Mouse (Mus musculus): ENCODE results near the gene Cyp3a13.

DNA sequence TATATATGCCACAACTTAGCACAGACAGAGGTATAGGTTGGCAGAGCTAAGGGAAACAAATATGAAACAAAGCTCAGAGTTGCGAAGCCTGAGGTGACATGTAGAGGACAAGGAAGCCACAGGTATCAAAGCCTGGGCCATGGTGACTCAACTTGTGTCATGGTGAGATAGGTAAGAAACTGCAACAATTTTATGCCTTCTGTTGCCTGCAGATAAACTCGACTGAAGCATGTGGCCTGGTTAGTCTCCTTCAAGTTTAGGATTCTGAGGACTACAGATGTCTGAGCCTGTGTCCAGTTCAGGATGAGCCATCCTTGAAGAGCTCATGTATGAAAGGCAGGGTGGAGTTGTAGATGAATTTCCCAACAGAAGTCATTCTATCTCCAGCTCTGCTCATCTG is 46.4 kb downstream of the Cyp3a13 start:
- no peak for TF ChIP-seq CTCF (IDR thresholded peaks at IDR 0.05; ENCODE audit: low read depth, low read length)
- no peak for TF ChIP-seq POLR2A (IDR thresholded peaks at IDR 0.05; ENCODE audit: borderline replicate concordance, low read depth, low read length)
